Comparison of ENCODE assay signal across 9 mouse cellular contexts in genomic region chr7:16746093-16746492, GRCm38 (mm10). TPM values are rescaled to one million over a fixed set of nuclear protein-coding genes. Genes with fewer than 3 reads are reported as not detected.
DNase-seq lines count a peak whose midpoint lies in the region; ATAC-seq and TF ChIP-seq lines count a peak whose summit lies in the region.
"Had no signal": no experiment of that assay in that cellular context is flagged by ENCODE, and none has a peak within 500 bp of the region (broad histone marks: within the 10 kb centered on the region; RNA-seq: fewer than 3 reads in every experiment).

No protein-coding gene starts in this region.

- no peaks in the 10 kb centered on the region for H3K4me1 ChIP-seq in MEL (ENCODE audit: control insufficient read depth in 1 of 2, insufficient read depth in 2 of 2, low read length in 2 of 2)
- H3K4me1 ChIP-seq in cortical plate, adult 2 months (ENCODE audit: control insufficient read depth, insufficient read depth, low read length) = no peaks in the 10 kb centered on the region
- no peaks in the 10 kb centered on the region for H3K4me1 ChIP-seq in hindbrain, postnatal 0 days (ENCODE audit: insufficient read depth, low read length)
- H3K4me1 ChIP-seq in limb, embryonic 10.5 days = no peaks in the 10 kb centered on the region
- no peaks in the 10 kb centered on the region for H3K4me1 ChIP-seq in midbrain, embryonic 16.5 days (ENCODE audit: control insufficient read depth, insufficient read depth, low read length)

- H3K27ac ChIP-seq in MEL (ENCODE audit: control insufficient read depth, low read depth, low read length) = no peak overlapping the region
- H3K27ac ChIP-seq in cortical plate, adult 2 months (ENCODE audit: insufficient read depth, low read length) = no peak overlapping the region
- H3K27ac ChIP-seq in hindbrain, postnatal 0 days = no peak overlapping the region
- H3K27ac ChIP-seq in limb, embryonic 10.5 days = no peak overlapping the region
- no peak overlapping the region for H3K27ac ChIP-seq in midbrain, embryonic 16.5 days (ENCODE audit: low read length)
- H3K27ac ChIP-seq: macrophage had no signal

- peak; percentile 48 to 86 (median 86) for TF ChIP-seq CTCF in MEL (IDR thresholded peaks at IDR 0.05 in 2 of 3, conservative IDR thresholded peaks at IDR 0.05 in 1 of 3; ENCODE audit: control insufficient read depth in 1 of 3, insufficient read depth in 1 of 3, low read depth in 2 of 3, low read length in 3 of 3, poor library complexity in 1 of 3, severe bottlenecking in 1 of 3)
- peak; percentile 64 for TF ChIP-seq CTCF in cortical plate, adult 2 months (IDR thresholded peaks at IDR 0.05; ENCODE audit: extremely low read depth, insufficient read depth, low read length)
- TF ChIP-seq CTCF in hindbrain, postnatal 0 days (IDR thresholded peaks at IDR 0.05; ENCODE audit: low read depth) = peak; percentile 88

- no peaks in the 10 kb centered on the region; a peak in 1 of 4 replicates for H3K36me3 ChIP-seq in MEL (ENCODE audit: control insufficient read depth in 1 of 2, insufficient read depth in 2 of 2, low read length in 2 of 2)
- H3K36me3 ChIP-seq in hindbrain, postnatal 0 days (ENCODE audit: insufficient read depth, low read length) = peaks cover 45% of the 10 kb centered on the region
- peaks cover 72% of the 10 kb centered on the region for H3K36me3 ChIP-seq in limb, embryonic 10.5 days
- peaks cover 43% of the 10 kb centered on the region for H3K36me3 ChIP-seq in midbrain, embryonic 16.5 days (ENCODE audit: control insufficient read depth, insufficient read depth, low read length)

- peaks cover 2% of the 10 kb centered on the region; the same call in 1 of the 2 replicates for H3K79me2 ChIP-seq in MEL (ENCODE audit: control insufficient read depth, insufficient read depth, low read length, poor library complexity)

- ATAC-seq in hindbrain, postnatal 0 days = no peak
- ATAC-seq in midbrain, embryonic 16.5 days = peak; percentile 65; the same call in 1 of the 2 replicates

- H3K4me3 ChIP-seq in MEL (ENCODE audit: control insufficient read depth in 1 of 2, insufficient read depth in 1 of 2, low read depth in 2 of 2, low read length in 2 of 2) = no peak overlapping the region
- no peak overlapping the region for H3K4me3 ChIP-seq in cortical plate, adult 2 months (ENCODE audit: insufficient read depth, low read length)
- H3K4me3 ChIP-seq in hindbrain, postnatal 0 days (ENCODE audit: low read length) = no peak overlapping the region
- H3K4me3 ChIP-seq in limb, embryonic 10.5 days = no peak overlapping the region
- H3K4me3 ChIP-seq in midbrain, embryonic 16.5 days (ENCODE audit: low read depth, low read length) = no peak overlapping the region

- DNase-seq in heart, adult 18-20 months = peak; percentile 57 to 80
- no peak for DNase-seq in heart, postnatal 25 days (ENCODE audit: low spot score)
- DNase-seq in MEL (ENCODE audit: low read depth, low spot score) = peak; percentile 78
- DNase-seq in hindbrain, postnatal 0 days (ENCODE audit: low spot score) = peak; percentile 88
- peak; percentile 64 for DNase-seq in limb, embryonic 10.5 days (ENCODE audit: low spot score)
- peak; percentile 62 for DNase-seq in thymus, postnatal 14 days

- H3K27me3 ChIP-seq in MEL (ENCODE audit: control insufficient read depth in 1 of 2, insufficient read depth in 2 of 2, low read length in 2 of 2) = no peaks in the 10 kb centered on the region
- no peaks in the 10 kb centered on the region for H3K27me3 ChIP-seq in hindbrain, postnatal 0 days (ENCODE audit: insufficient read depth, low read length)
- H3K27me3 ChIP-seq in limb, embryonic 10.5 days (ENCODE audit: low read depth, poor library complexity, severe bottlenecking) = no peaks in the 10 kb centered on the region
- H3K27me3 ChIP-seq in midbrain, embryonic 16.5 days (ENCODE audit: control insufficient read depth, insufficient read depth, low read depth, low read length) = no peaks in the 10 kb centered on the region

- no peak for TF ChIP-seq EP300 in MEL (IDR thresholded peaks at IDR 0.05; ENCODE audit: low read depth in 1 of 2, low read length in 2 of 2)

- no peak overlapping the region for H3K4me2 ChIP-seq in hindbrain, postnatal 0 days (ENCODE audit: low read depth, low read length)
- H3K4me2 ChIP-seq in midbrain, embryonic 16.5 days (ENCODE audit: low read length) = no peak overlapping the region

- H3K9me3 ChIP-seq in MEL (replicated peaks; ENCODE audit: insufficient read depth, low read length) = no peaks in the 10 kb centered on the region
- no peaks in the 10 kb centered on the region for H3K9me3 ChIP-seq in hindbrain, postnatal 0 days (ENCODE audit: low read length)
- H3K9me3 ChIP-seq in limb, embryonic 10.5 days (replicated peaks) = no peaks in the 10 kb centered on the region
- H3K9me3 ChIP-seq in midbrain, embryonic 16.5 days (replicated peaks; ENCODE audit: control insufficient read depth, low read length, poor library complexity, severe bottlenecking) = no peaks in the 10 kb centered on the region

- no peak for TF ChIP-seq POLR2A in MEL (IDR thresholded peaks at IDR 0.05; ENCODE audit: control insufficient read depth in 1 of 2, insufficient read depth in 1 of 2, low read depth in 1 of 2, low read length in 2 of 2, poor library complexity in 1 of 2)
- no peak for TF ChIP-seq POLR2A in cortical plate, adult 2 months (IDR thresholded peaks at IDR 0.05; ENCODE audit: extremely low read depth, insufficient read depth, low read length)

- H3K9ac ChIP-seq in MEL (ENCODE audit: control insufficient read depth, low read depth, low read length, poor library complexity, severe bottlenecking) = no peak overlapping the region
- no peak overlapping the region for H3K9ac ChIP-seq in hindbrain, postnatal 0 days (replicated peaks; ENCODE audit: low read length)
- no peak overlapping the region for H3K9ac ChIP-seq in midbrain, embryonic 16.5 days (ENCODE audit: low read depth, low read length)

- TF ChIP-seq RAD21 in MEL (IDR thresholded peaks at IDR 0.05; ENCODE audit: low read depth, low read length) = peak; percentile 81

- intact Hi-C loops in heart, postnatal 25 days (cut with DNase I) = loop anchor here (2.0 to 10.0 kb wide), 3 partner anchors 35 to 149 kb away; partner anchors contain the start of genes Gng8 and Slc1a5

- WGBS in hindbrain, postnatal 0 days = 52% methylated on average over 3 of the region's 3 CpGs
- 59% methylated on average over 3 of the region's 3 CpGs for whole genome bisulfite sequencing in limb, embryonic 10.5 days
- WGBS in midbrain, embryonic 16.5 days = 53% methylated on average over 3 of the region's 3 CpGs

TF ChIP-seq in MEL, 35 proteins besides CTCF, POLR2A, EP300 and RAD21:
- TF ChIP-seq CHD2 (IDR thresholded peaks at IDR 0.05; ENCODE audit: low read length) = no peak
- TF ChIP-seq MYB (IDR thresholded peaks at IDR 0.05; ENCODE audit: low read depth, low read length) = no peak
- TF ChIP-seq BHLHE40 (IDR thresholded peaks at IDR 0.05; ENCODE audit: borderline replicate concordance, low read depth, low read length) = 0 out of 2 replicates have a peak, but pooled peaks have one; percentile 13
- peak; percentile 69 for TF ChIP-seq ZC3H11A (IDR thresholded peaks at IDR 0.05; ENCODE audit: low read depth, low read length)
- peak; percentile 73 for TF ChIP-seq SMC3 (IDR thresholded peaks at IDR 0.05; ENCODE audit: low read depth, low read length)
- TF ChIP-seq JUND (IDR thresholded peaks at IDR 0.05; ENCODE audit: low read depth, low read length) = no peak
- TF ChIP-seq MAX (IDR thresholded peaks at IDR 0.05; ENCODE audit: low read length) = no peak
- peak; percentile 90 for TF ChIP-seq ZNF384 (IDR thresholded peaks at IDR 0.05; ENCODE audit: low read depth, low read length)
- no peak for TF ChIP-seq ETS1 (IDR thresholded peaks at IDR 0.05; ENCODE audit: low read depth, low read length)

RNA-seq across cellular contexts. Expression of gene Ap2s1, which starts 7.9 kb away (rescaled TPM):
- total RNA-seq in heart, adult 18-20 months (2021) = 10 to 100 TPM; 66.9 to 78.5 TPM
- total RNA-seq in heart, postnatal 25 days (2021) = 10 to 100 TPM; 80.9 to 87.9 TPM
- total RNA-seq in MEL (2012; rRNA removed) = 279 and 288 TPM in 2 replicates
- 100 to 1,000 TPM in 1 of 2 experiments, not detected in 1; 297 TPM for polyA plus RNA-seq in MEL (2012; ENCODE audit: insufficient read depth in 1 of 2, insufficient read length in 2 of 2, low read depth in 1 of 2, low replicate concordance in 2 of 2, missing spikeins in 1 of 2)
- 526 and 561 TPM in 2 replicates for polyA plus RNA-seq in cortical plate, adult 2 months (2012; rRNA removed)
- 556 and 619 TPM in 2 replicates for total RNA-seq in hindbrain, postnatal 0 days (2014; rRNA removed)
- polyA plus RNA-seq in hindbrain, postnatal 0 days (2015; fragmentation: Nextera tagmentation; extraction: Ambion mirVana) = 501 and 524 TPM in 2 replicates
- 250 and 252 TPM in 2 replicates for polyA plus RNA-seq in limb, embryonic 10.5 days (2016; fragmentation: Nextera tagmentation; extraction: Ambion mirVana)
- 437 and 461 TPM in 2 replicates for polyA plus RNA-seq in midbrain, embryonic 16.5 days (2015; fragmentation: Nextera tagmentation; extraction: Ambion mirVana)

RNA-seq across cellular contexts. Expression of gene Ceacam9, which starts 24.4 kb away (rescaled TPM):
- total RNA-seq in heart, adult 18-20 months (2021) = not detected
- total RNA-seq in heart, postnatal 25 days (2021) = not detected
- not detected in 2 replicates for total RNA-seq in MEL (2012; rRNA removed)
- not detected for polyA plus RNA-seq in MEL (2012; ENCODE audit: insufficient read depth in 1 of 2, insufficient read length in 2 of 2, low read depth in 1 of 2, low replicate concordance in 2 of 2, missing spikeins in 1 of 2)
- 0.26 and 0.52 TPM in 2 replicates for polyA plus RNA-seq in cortical plate, adult 2 months (2012; rRNA removed)
- total RNA-seq in hindbrain, postnatal 0 days (2014; rRNA removed) = not detected in 2 replicates
- polyA plus RNA-seq in hindbrain, postnatal 0 days (2015; fragmentation: Nextera tagmentation; extraction: Ambion mirVana) = 0.67 and 0.68 TPM in 2 replicates
- polyA plus RNA-seq in limb, embryonic 10.5 days (2016; fragmentation: Nextera tagmentation; extraction: Ambion mirVana) = not detected in 2 replicates
- polyA plus RNA-seq in midbrain, embryonic 16.5 days (2015; fragmentation: Nextera tagmentation; extraction: Ambion mirVana) = 0.18 TPM in 1 of 2 replicates, not detected in the other
- polyA plus RNA-seq: macrophage had no signal

RNA-seq across cellular contexts. Expression of gene Slc1a5, which starts 35.0 kb away (rescaled TPM):
- 10 to 100 TPM; 13.0 to 26.3 TPM for total RNA-seq in heart, adult 18-20 months (2021)
- total RNA-seq in heart, postnatal 25 days (2021) = 10 to 100 TPM; 18.5 to 22.8 TPM
- total RNA-seq in MEL (2012; rRNA removed) = 72.0 and 88.6 TPM in 2 replicates
- 100 to 1,000 TPM in 1 of 2 experiments, not detected in 1; 180 TPM for polyA plus RNA-seq in MEL (2012; ENCODE audit: insufficient read depth in 1 of 2, insufficient read length in 2 of 2, low read depth in 1 of 2, low replicate concordance in 2 of 2, missing spikeins in 1 of 2)
- 5.7 and 6.1 TPM in 2 replicates for polyA plus RNA-seq in cortical plate, adult 2 months (2012; rRNA removed)
- total RNA-seq in hindbrain, postnatal 0 days (2014; rRNA removed) = 18.1 and 19.2 TPM in 2 replicates
- 9.5 and 9.7 TPM in 2 replicates for polyA plus RNA-seq in hindbrain, postnatal 0 days (2015; fragmentation: Nextera tagmentation; extraction: Ambion mirVana)
- 48.3 and 48.7 TPM in 2 replicates for polyA plus RNA-seq in limb, embryonic 10.5 days (2016; fragmentation: Nextera tagmentation; extraction: Ambion mirVana)
- polyA plus RNA-seq in midbrain, embryonic 16.5 days (2015; fragmentation: Nextera tagmentation; extraction: Ambion mirVana) = 10.1 and 10.7 TPM in 2 replicates
